Mouse (Mus musculus) megakaryocyte, embryonic 14.5 days (primary cell): ENCODE measurements at regions not wholly inside any gene's neighbourhood (a gene's known extent, or its start where the extent isn't known, plus 50 kb on each side); places are given as distances from the start of the nearest gene placed in this dataset.

Experiments used
- FLI1 ChIP-seq: IDR thresholded peaks from 2 replicates; pipeline ENCODE4 v1.6.1; 2012; ENCODE audit warnings: low read length, inconsistent platforms, mixed read lengths
- GATA1 ChIP-seq: IDR thresholded peaks from 3 replicates; pipeline ENCODE4 v1.6.1; 2012; ENCODE audit warnings: mixed read lengths, low read length, inconsistent platforms, borderline replicate concordance

GRCm38 (mm10) chr2:159621261-159621660 lies 712.7 kb downstream of the Gm826 start:
- no peak for TF ChIP-seq GATA1
- TF ChIP-seq FLI1 = no peak
